Comparison of ENCODE assay signal across 19 mouse cellular contexts in genomic region chr12:28793715-28794114, GRCm38 (mm10). TPM values are rescaled to one million over a fixed set of nuclear protein-coding genes. Genes with fewer than 3 reads are reported as not detected.
DNase-seq lines count a peak whose midpoint lies in the region; TF ChIP-seq lines count a peak whose summit lies in the region.
"Had no signal": no experiment of that assay in that cellular context is flagged by ENCODE, and none has a peak within 500 bp of the region (broad histone marks: within the 10 kb centered on the region; RNA-seq: fewer than 3 reads in every experiment).

No protein-coding gene starts in this region.

- no peak for TF ChIP-seq CTCF in layer of hippocampus, adult 2 months (conservative IDR thresholded peaks at IDR 0.05)
- no peak for TF ChIP-seq CTCF in left cerebral cortex, adult 2 months (IDR thresholded peaks at IDR 0.05)

- intact Hi-C loops in left cerebral cortex, adult 2 months (cut with DNase I): no loop called here

- peak in 1 of 2 experiments; percentile 58 for DNase-seq in layer of hippocampus, adult 2 months (ENCODE audit: low spot score in 2 of 2)
- DNase-seq in layer of hippocampus, postnatal 25 days (ENCODE audit: extremely low spot score in 1 of 2, low spot score in 1 of 2): no peak
- DNase-seq in frontal cortex, adult 2 months (ENCODE audit: extremely low spot score in 1 of 2, low spot score in 1 of 2): peak; percentile 65 to 77
- DNase-seq in left cerebral cortex, adult 2 months (ENCODE audit: extremely low spot score in 1 of 2, low spot score in 2 of 2): peak in 1 of 2 experiments; percentile 56
- DNase-seq in right cerebral cortex, postnatal 36 days (ENCODE audit: low spot score in 2 of 2): peak; percentile 65 to 80
- no peak for DNase-seq in spleen, postnatal 14 days (ENCODE audit: low spot score in 2 of 2)
- DNase-seq in lung, postnatal 25 days (ENCODE audit: low spot score): no peak
- DNase-seq: adrenal gland, postnatal 36 days; cerebellum, adult 18-20 months; embryo, embryonic 11 days; gastrocnemius, adult 2 months; kidney, postnatal 36 days; lung, embryonic 14.5 days; lung, postnatal 4 days; spleen, adult 18-20 months had no signal

- H3K27ac ChIP-seq in layer of hippocampus, adult 2 months: peak overlapping the region; percentile 70
- H3K27ac ChIP-seq in left cerebral cortex, adult 2 months: peak overlapping the region; percentile 72
- H3K27ac ChIP-seq: forebrain, embryonic 15.5 days; gastrocnemius, adult 2 months; hindbrain, embryonic 14.5 days; intestine, embryonic 15.5 days had no signal

- no peak overlapping the region for H3K4me3 ChIP-seq in layer of hippocampus, adult 2 months
- no peak overlapping the region for H3K4me3 ChIP-seq in left cerebral cortex, adult 2 months
- H3K4me3 ChIP-seq: forebrain, embryonic 15.5 days; gastrocnemius, adult 2 months; heart, embryonic 12.5 days; intestine, embryonic 15.5 days had no signal

RNA-seq across cellular contexts. Expression of gene Eipr1, which starts 42.1 kb away (rescaled TPM):
- total RNA-seq in layer of hippocampus, adult 2 months (2021): 10 to 100 TPM; 51.7 to 53.0 TPM
- total RNA-seq in layer of hippocampus, postnatal 25 days (2021): 10 to 100 TPM; 48.8 to 52.1 TPM
- polyA plus RNA-seq in frontal cortex, adult 2 months (2012; rRNA removed): 54.6 and 57.8 TPM in 2 replicates
- 10 to 100 TPM; 64.0 to 65.1 TPM for total RNA-seq in left cerebral cortex, adult 2 months (2021)

RNA-seq across cellular contexts. Expression of gene Trappc12, which starts 43.4 kb away (rescaled TPM):
- 10 to 100 TPM; 58.6 to 59.7 TPM for total RNA-seq in layer of hippocampus, adult 2 months (2021)
- 10 to 100 TPM; 57.9 to 59.4 TPM for total RNA-seq in layer of hippocampus, postnatal 25 days (2021)
- polyA plus RNA-seq in frontal cortex, adult 2 months (2012; rRNA removed): 53.6 and 59.9 TPM in 2 replicates
- total RNA-seq in left cerebral cortex, adult 2 months (2021): 10 to 100 TPM; 61.4 to 63.0 TPM

Comparison
In these comparisons a context has a peak if more than half of its experiments do, and no peak if none do; other contexts are left out.
1. DNase-seq: peak in frontal cortex, adult 2 months (2 of 2) and right cerebral cortex, postnatal 36 days (2 of 2); none in layer of hippocampus, postnatal 25 days (0 of 2), spleen, postnatal 14 days (0 of 2) and lung, postnatal 25 days (single experiment).